Mouse (Mus musculus): Measurements from ENCODE around the gene Rhbdd1. TPM values are rescaled to one million over a fixed set of nuclear protein-coding genes. Genes with fewer than 3 reads are reported as not detected.

Rhbdd1 gene
- polyA plus RNA-seq, 1 experiment from 2014 or later, result 36.5 TPM

DNA sequence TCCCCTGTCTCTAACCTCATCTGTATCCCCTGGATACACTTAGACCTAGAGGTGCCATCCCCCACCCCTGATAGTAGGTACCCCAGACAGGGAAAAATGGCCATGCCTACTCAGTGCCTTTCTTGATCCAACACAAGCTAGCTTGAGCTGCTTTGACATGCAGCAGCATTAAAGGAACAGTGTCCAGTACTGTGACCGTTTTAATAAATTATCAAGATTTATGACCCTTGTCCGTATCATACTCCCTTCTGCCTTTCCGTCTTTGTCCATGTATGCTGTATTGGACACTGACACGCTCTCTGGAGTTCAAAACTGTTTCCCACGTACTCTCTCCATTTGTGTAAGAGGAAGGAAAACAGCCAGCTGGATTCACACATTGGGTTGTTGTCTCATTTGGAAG, 111.5 kb downstream of the Rhbdd1 start:
- ATAC-seq (no peak), DNase-seq (ENCODE audit: low read depth, low spot score) (no peak)
- CTCF ChIA-PET, result interaction anchor here (1.2 kb wide), 1 partner anchor 9 kb away, joined by 3 read pairs; no protein-coding TSS in a partner anchor
- POLR2A ChIA-PET, result no interaction called here
- TF ChIP-seq CTCF (IDR thresholded peaks at IDR 0.05), result no peak
- in situ Hi-C loops (cut with MboI; ENCODE audit: low pct_unique_long_range_greater_than_20kb), result loop anchor here (25.0 kb wide), 2 partner anchors 690 to 915 kb away; no protein-coding TSS in a partner anchor
- H3K27me3 ChIP-seq, result no peaks in the 10 kb centered on the region

GRCm38 (mm10) chr1:82429061-82429460, 112.8 kb downstream of the Rhbdd1 start:
- no peak for TF ChIP-seq CTCF (IDR thresholded peaks at IDR 0.05)
- ChIA-PET CTCF (no interaction called here), POLR2A (interaction anchor here (0.6 to 0.8 kb wide), 4 partner anchors 38 to 239 kb away, joined by 3 to 4 read pairs (median 4); no protein-coding TSS in a partner anchor)
- in situ Hi-C loops (cut with MboI; ENCODE audit: low pct_unique_long_range_greater_than_20kb), result loop anchor here (25.0 kb wide), 2 partner anchors 692 to 917 kb away; no protein-coding TSS in a partner anchor
- H3K27me3 ChIP-seq, result no peaks in the 10 kb centered on the region
- peak; percentile 90 for ATAC-seq
- peak; percentile 95 for DNase-seq (ENCODE audit: low read depth, low spot score)

DNA sequence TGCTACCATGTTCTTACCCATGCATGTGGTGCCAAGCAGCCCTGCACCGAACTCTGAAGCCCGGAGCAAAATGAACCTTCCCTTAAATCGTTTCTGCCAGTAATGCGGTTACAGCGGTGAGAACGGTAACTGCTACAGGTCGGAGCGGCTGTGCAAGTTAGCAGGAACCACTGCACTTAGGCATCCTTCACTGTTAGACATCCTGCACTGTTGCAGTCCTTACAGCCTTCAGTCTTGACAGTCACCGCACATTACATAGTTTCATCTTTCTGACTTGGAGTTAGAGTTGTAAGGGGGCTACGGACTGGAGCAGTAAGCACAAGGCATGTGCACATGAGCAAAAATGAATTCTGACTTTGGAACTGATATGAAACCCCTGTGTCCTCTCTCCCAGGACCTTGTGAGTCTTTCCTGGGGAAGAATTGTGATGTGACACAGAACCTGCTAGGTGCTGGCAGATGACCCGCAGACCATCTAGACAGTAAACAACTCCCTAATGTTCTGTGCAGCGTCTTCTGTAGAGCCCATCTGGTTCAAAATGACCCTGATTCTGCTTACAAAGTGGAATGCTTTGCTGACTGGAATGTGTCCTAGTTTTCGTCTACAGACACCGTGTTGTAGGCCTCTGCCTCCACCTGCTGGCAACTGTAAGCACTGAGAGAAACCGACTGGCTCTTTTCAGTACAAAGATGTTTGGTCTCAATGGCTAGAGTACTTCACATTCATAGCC, 116.8 kb downstream of the Rhbdd1 start:
- CTCF ChIA-PET, result interaction anchor here (1.0 to 1.1 kb wide), 4 partner anchors 126 to 1116 kb away, joined by 3 to 6 read pairs (median 3); no protein-coding TSS in a partner anchor
- ATAC-seq, result peak; percentile 48
- no peak for DNase-seq (ENCODE audit: low read depth, low spot score)
- POLR2A ChIA-PET, result interaction anchor here (0.8 kb wide), 1 partner anchor 807 kb away, joined by 3 read pairs; no protein-coding TSS in a partner anchor
- no peaks in the 10 kb centered on the region for H3K27me3 ChIP-seq
- peak; percentile 96 for TF ChIP-seq CTCF (IDR thresholded peaks at IDR 0.05)
- in situ Hi-C loops (cut with MboI; ENCODE audit: low pct_unique_long_range_greater_than_20kb), result loop anchor here (25.0 kb wide), 2 partner anchors 696 to 921 kb away; no protein-coding TSS in a partner anchor

- no peak for TF ChIP-seq CTCF (IDR thresholded peaks at IDR 0.05)
- ChIA-PET CTCF (interaction anchor here (1.0 to 1.1 kb wide), 4 partner anchors 126 to 1116 kb away, joined by 3 to 6 read pairs (median 3); no protein-coding TSS in a partner anchor), POLR2A (interaction anchor here (0.8 kb wide), 1 partner anchor 808 kb away, joined by 3 read pairs; no protein-coding TSS in a partner anchor)
- no peak for ATAC-seq
- in situ Hi-C loops (cut with MboI; ENCODE audit: low pct_unique_long_range_greater_than_20kb), result loop anchor here (25.0 kb wide), 2 partner anchors 696 to 921 kb away; no protein-coding TSS in a partner anchor
- H3K27me3 ChIP-seq, result no peaks in the 10 kb centered on the region
- DNase-seq (ENCODE audit: low read depth, low spot score), result no peak
Measured at GRCm38 (mm10) chr1:82433649-82434005, 117.4 kb downstream of the Rhbdd1 start.

DNA sequence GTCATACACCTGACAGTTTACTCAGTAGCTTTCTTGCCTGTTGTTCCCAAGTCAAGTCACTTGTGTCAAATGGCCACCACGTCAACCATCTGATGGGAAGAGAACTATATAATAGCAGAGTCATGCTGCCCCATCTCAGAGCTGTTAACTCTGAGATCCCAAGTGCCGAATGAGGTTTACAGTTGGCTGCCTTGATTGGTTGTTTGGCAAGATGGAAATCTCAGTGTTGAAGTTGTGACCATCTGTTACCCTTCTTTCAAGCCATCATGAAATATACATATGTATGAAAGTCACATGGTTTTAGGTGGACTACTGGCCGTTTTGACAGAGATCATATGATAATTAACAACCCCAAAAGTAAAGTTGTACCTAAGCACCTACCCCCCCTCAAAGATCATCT, 121.0 kb downstream of the Rhbdd1 start:
- in situ Hi-C loops (cut with MboI; ENCODE audit: low pct_unique_long_range_greater_than_20kb), result loop anchor here (5.0 to 25.0 kb wide), 4 partner anchors 135 to 1120 kb away; no protein-coding TSS in a partner anchor
- CTCF ChIA-PET, result no interaction called here
- DNase-seq (ENCODE audit: low read depth, low spot score) (no peak), ATAC-seq (no peak)
- no peaks in the 10 kb centered on the region for H3K27me3 ChIP-seq
- TF ChIP-seq CTCF (IDR thresholded peaks at IDR 0.05), result no peak
- POLR2A ChIA-PET, result interaction anchor here (0.5 kb wide), 1 partner anchor 18 kb away, joined by 3 read pairs; no protein-coding TSS in a partner anchor

- H3K27me3 ChIP-seq, result no peaks in the 10 kb centered on the region
- ATAC-seq (no peak), DNase-seq (ENCODE audit: low read depth, low spot score) (no peak)
- ChIA-PET CTCF (no interaction called here), POLR2A (no interaction called here)
- no peak for TF ChIP-seq CTCF (IDR thresholded peaks at IDR 0.05)
- in situ Hi-C loops (cut with MboI; ENCODE audit: low pct_unique_long_range_greater_than_20kb), result loop anchor here (25.0 kb wide), 2 partner anchors 703 to 928 kb away; no protein-coding TSS in a partner anchor
Measured at GRCm38 (mm10) chr1:82440123-82440522, 123.9 kb downstream of the Rhbdd1 start.

DNA sequence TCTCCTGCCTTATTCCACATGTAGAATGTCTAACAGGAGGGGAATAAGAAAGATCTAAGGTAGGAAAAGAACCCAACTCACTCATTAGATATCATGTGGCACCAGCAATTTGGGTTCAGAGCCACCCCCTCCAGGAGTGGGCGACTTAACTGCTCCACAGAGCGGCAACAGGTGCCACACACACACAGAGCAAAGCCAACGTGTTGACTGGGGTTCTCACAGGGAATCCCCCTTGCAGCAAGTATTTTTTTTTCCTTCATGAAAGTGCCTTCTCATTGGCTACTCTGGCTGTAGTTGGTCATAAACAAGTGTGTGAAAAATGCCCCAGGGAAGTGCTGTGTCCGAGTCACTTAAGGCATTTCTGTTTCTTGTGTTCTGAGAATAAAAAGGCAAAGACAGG, 127.3 kb downstream of the Rhbdd1 start:
- CTCF ChIA-PET, result no interaction called here
- in situ Hi-C loops (cut with MboI; ENCODE audit: low pct_unique_long_range_greater_than_20kb), result loop anchor here (25.0 kb wide), 2 partner anchors 706 to 931 kb away; no protein-coding TSS in a partner anchor
- peak; percentile 23 for ATAC-seq
- TF ChIP-seq CTCF (IDR thresholded peaks at IDR 0.05), result no peak
- H3K27me3 ChIP-seq, result no peaks in the 10 kb centered on the region
- POLR2A ChIA-PET, result interaction anchor here (0.7 kb wide), 1 partner anchor 479 kb away, joined by 4 read pairs; no protein-coding TSS in a partner anchor
- DNase-seq (ENCODE audit: low read depth, low spot score), result no peak

GRCm38 (mm10) chr1:82446049-82446448, 129.8 kb downstream of the Rhbdd1 start:
- CTCF ChIA-PET, result no interaction called here
- POLR2A ChIA-PET, result no interaction called here
- no peaks in the 10 kb centered on the region for H3K27me3 ChIP-seq
- TF ChIP-seq CTCF (IDR thresholded peaks at IDR 0.05), result no peak
- no peak for DNase-seq (ENCODE audit: low read depth, low spot score)
- in situ Hi-C loops (cut with MboI; ENCODE audit: low pct_unique_long_range_greater_than_20kb), result loop anchor here (25.0 kb wide), 2 partner anchors 709 to 934 kb away; no protein-coding TSS in a partner anchor
- ATAC-seq, result no peak

- DNase-seq (ENCODE audit: low read depth, low spot score), result no peak
- ChIA-PET CTCF (no interaction called here), POLR2A (no interaction called here)
- ATAC-seq, result no peak
- no peaks in the 10 kb centered on the region for H3K27me3 ChIP-seq
- no peak for TF ChIP-seq CTCF (IDR thresholded peaks at IDR 0.05)
- in situ Hi-C loops (cut with MboI; ENCODE audit: low pct_unique_long_range_greater_than_20kb), result loop anchor here (25.0 kb wide), 3 partner anchors 713 to 1613 kb away; no protein-coding TSS in a partner anchor
Measured at GRCm38 (mm10) chr1:82449851-82450250, 133.6 kb downstream of the Rhbdd1 start.

- in situ Hi-C loops (cut with MboI; ENCODE audit: low pct_unique_long_range_greater_than_20kb), result loop anchor here (25.0 kb wide), 1 partner anchor 1615 kb away; no protein-coding TSS in a partner anchor
- H3K27me3 ChIP-seq, result no peaks in the 10 kb centered on the region
- POLR2A ChIA-PET, result interaction anchor here (0.6 kb wide), 1 partner anchor 128 kb away, joined by 4 read pairs; no protein-coding TSS in a partner anchor
- no peak for ATAC-seq
- no peak for DNase-seq (ENCODE audit: low read depth, low spot score)
- TF ChIP-seq CTCF (IDR thresholded peaks at IDR 0.05), result no peak
- CTCF ChIA-PET, result no interaction called here
Measured at GRCm38 (mm10) chr1:82451927-82452651, 135.8 kb downstream of the Rhbdd1 start.

Measured in Patski (cell line).